Mouse (Mus musculus): ENCODE measurements at regions not wholly inside any gene's neighbourhood (a gene's known extent, or its start where the extent isn't known, plus 50 kb on each side); places are given as distances from the start of the nearest gene placed in this dataset.

GRCm38 (mm10) chr8:95988616-95989380, 100.5 kb upstream of the Got2 start:
- no peak for TF ChIP-seq GABPA (IDR thresholded peaks at IDR 0.05; ENCODE audit: insufficient replicate concordance, low read depth, low read length)
- TF ChIP-seq E2F4 (IDR thresholded peaks at IDR 0.05; ENCODE audit: insufficient replicate concordance, low read depth, low read length) = no peak
- no peak for TF ChIP-seq USF1 (IDR thresholded peaks at IDR 0.05; ENCODE audit: low read depth, low read length)
- no peak for TF ChIP-seq CTCF (conservative IDR thresholded peaks at IDR 0.05 in 1 of 2, IDR thresholded peaks at IDR 0.05 in 1 of 2; ENCODE audit: low read depth in 2 of 2, low read length in 2 of 2)
- no peak for TF ChIP-seq BHLHE40 (IDR thresholded peaks at IDR 0.05; ENCODE audit: low read depth, low read length)
- TF ChIP-seq CHD1 (IDR thresholded peaks at IDR 0.05; ENCODE audit: low read depth, low read length) = no peak
- TF ChIP-seq TCF12 (IDR thresholded peaks at IDR 0.05; ENCODE audit: low read depth, low read length) = no peak
- no peak for TF ChIP-seq MXI1 (IDR thresholded peaks at IDR 0.05; ENCODE audit: low read depth, low read length)
- TF ChIP-seq MAFK (IDR thresholded peaks at IDR 0.05; ENCODE audit: insufficient replicate concordance, low read length) = no peak
- no peak for TF ChIP-seq SIN3A (IDR thresholded peaks at IDR 0.05; ENCODE audit: low read length)
- TF ChIP-seq POLR2A (IDR thresholded peaks at IDR 0.05; ENCODE audit: low read depth, low read length) = no peak
- no peak for TF ChIP-seq ZC3H11A (IDR thresholded peaks at IDR 0.05; ENCODE audit: low read depth, low read length)
- TF ChIP-seq HCFC1 (IDR thresholded peaks at IDR 0.05; ENCODE audit: low read depth, low read length) = no peak
- TF ChIP-seq CHD2 (IDR thresholded peaks at IDR 0.05; ENCODE audit: low read length) = no peak

Measured in CH12.LX (cell line).